Mouse (Mus musculus) kidney, postnatal 4 days (tissue): ENCODE measurements around the gene Micu2.

Experiments
- DNase-seq, 2 experiments: peaks; one replicate each; pipeline ENCODE4 v3.0.0; 2021; ENCODE audit warnings: mixed read lengths in 2 of 2

The Micu2 gene

DNA sequence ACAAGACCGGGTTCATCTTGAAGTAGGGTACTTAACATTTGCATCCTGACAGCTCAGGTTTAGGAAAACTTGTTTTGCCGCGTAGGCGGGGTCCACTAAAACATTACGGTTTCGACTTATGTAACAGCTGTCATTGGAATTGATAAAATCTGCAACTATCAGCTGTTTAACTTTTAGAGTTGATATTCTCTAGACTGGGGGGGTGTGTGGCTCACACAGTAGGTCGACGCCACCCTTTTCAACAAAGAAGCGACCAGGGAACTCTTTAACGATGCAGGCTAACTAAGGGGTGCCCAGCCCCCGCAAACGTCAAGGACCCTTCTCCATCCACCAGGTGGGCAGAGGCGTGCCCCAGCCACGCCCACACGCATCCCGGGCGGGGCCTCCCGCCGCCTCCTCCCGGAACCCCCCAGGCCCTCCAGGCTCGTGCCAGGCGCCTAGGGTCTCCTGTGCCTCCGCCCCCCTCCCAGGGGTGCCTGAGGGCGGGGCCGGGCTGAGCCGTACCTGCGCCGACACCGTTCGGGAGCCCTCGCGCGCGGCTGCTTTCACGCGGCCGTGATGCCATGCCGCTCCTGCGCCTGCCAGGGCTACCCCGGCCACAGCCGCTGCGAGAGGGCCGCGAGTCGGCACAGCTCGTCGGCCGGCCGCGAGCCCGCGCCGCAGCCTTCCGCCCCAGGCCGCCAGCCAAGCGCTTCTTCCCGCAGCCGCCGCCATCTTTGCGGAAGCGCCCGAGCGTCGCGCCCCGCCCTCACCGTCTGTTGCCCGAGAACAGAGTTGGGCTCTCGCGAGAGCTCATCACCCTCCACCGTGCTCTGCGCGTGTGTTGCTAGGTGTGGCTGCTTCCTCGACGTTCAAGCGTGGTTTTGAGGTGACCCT is at the start of gene Micu2:
Gene Micu2 (minus strand): TSS at position 737 of the 876 bp plus-strand sequence.
- peak; percentile 90 to 94 for DNase-seq

DNA sequence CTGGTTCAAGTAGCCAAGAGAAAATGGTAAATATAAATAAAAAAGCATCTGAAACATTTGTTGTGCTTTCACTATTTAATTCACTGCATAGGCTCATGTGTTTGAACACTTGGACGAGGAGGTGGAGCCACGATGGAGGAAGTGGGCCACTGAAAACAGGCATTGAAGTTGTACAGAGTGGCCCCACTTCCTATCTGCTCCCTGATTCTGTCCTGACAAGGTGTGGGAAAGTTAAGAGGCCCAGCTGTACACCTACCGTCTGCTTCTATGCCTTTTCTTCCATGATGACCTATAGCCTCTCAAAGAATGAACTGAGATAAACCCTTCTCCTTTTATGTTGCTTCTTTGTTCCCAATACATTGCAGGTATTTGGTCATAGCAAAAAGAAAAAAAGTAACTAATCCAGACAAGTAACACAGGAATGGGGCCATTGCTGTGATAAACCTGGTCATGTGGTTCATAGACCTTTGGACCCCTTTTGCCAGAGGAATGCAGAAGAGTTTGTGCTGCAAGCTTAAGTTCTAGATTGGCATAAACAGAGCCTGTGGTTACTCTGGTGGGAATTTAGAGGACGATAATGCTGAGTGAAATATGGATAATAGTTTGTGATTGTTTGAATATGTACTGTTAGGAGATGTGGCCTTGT is 47.7 kb upstream of the Micu2 start:
- DNase-seq, result no peak

DNA sequence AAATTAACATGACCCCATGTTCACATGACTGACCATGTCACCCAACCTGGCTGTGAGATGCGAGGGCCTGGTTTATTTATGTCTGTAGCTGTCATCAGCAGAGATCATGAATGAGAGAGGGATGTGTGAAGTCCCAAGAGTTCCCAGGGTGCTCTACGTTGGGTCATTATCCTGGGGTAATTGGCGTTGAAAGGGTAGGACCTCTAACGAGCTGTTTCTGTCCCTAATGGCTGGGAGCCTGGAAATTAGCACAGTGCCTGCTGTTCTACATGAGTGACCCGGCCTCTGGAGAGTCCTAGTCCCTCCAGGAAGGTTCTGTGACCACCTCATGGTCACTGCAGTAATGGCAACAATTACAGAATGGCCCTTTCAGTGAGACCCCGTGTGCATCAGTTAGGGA is 37.1 kb upstream of the Micu2 start:
- DNase-seq, result peak in 1 of 2 experiments; percentile 16

DNA sequence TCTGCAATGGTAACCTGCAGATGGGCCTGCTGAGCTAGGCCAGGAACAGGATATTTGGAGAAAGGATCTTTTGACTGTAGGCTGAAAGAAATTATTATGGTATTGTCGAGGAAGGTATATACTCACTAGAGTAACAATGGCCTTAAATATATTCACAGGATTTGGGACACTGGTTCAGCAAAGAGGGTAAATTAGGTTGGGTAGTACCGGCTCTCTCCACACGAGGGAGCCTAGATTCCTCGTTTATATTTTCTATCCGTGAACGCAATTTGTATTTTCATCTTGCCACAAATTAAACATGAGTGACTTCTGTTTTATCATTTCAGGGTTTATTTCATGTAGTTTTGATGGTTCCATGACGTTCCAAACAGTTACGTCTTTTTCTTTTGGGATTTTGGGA is 35.5 kb upstream of the Micu2 start:
- DNase-seq, result peak; percentile 79 to 81

DNA sequence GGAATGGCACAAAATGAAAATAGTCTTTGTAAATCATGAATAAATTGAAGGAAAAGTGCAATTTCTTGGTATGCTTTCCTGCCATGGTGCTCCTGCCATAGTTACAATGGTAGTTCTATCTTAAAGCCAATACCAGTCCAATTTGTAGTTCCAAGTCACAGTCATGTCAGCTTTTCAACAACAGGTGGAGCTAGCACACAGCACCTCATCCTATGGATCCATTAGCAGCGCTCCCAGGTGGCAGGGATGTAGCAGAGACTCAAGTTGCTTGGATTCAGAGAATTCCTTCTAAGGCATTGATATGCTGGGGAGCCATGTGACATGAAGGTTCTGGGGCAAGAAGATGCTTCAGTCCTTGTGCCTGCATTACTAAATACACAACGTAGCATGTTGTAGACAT is 19.8 kb upstream of the Micu2 start:
- peak; percentile 48 to 65 for DNase-seq

DNA sequence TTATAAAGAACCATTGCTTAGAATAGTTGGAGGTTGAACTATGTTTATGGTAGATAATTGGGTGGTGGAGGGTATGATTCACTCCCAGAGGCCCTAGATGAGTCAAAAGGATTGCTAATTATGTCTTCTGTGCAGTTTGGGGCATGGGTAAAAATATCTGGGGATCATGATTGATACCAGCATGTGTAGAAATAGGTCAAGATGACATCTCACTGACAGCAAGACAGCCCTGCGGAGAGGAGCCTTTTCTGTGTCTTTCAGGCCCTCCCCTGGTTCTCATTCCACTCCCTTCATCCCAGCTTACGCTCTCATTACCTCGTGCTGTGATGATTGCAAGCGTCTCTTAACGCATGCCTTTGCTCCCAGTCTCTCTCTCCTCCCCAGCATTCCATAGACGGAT is 4.8 kb upstream of the Micu2 start:
- DNase-seq, result no peak

DNA sequence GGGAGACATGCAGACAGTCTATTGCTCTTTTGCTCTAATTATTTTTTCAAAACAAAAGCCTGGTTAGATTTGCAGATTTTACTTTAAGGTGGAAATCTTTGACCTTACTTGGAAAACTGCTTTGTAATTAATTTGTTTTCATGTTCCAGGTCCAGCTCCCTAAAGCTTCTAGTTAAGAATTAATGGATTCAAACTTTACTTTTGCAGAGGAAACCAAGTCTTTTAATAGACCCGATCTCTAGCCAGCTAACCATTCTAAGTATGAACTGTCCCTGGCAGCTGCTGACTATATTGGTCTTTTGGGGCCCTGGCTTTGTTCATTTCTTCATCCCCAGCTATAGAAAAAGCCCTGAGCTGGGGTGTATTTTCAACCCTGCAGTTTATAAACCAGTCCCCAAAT is 3.1 kb upstream of the Micu2 start:
- no peak for DNase-seq

DNA sequence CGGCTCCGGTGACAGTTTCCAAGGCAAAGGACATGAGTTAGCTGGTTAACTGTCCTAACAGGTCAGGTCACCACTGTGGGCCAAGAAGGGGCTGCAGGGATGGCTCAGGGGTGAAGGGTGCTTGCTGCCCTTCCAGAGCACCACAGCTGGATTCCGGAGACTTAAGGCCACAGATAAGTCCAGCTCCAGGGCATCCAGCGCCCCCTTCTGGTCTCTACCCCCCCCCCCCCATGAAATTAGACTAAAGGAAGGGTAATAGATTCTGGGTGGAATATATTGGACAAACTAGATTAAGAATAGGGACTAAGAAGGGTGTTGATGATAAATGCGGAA is 306 bp upstream of the Micu2 start:
- DNase-seq, result no peak

DNA sequence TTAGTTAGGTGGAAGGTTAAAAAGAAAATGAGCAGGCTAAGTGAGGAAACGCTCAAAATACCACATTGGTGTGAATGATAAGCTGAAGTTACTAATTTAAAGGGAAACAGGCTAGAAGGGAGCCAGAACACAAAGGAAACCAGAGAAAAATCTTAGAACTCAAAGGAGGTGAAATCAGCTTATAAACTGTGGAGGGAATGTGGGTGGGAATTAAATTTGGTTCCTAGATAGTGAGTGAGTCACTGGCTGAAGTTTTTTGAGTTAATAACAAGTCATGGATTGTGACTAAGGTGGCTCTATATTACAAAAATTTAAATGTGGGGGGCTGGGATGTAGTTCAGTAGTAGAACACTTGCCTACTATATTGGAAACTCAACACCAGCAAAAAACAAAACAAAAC is 1.6 kb downstream of the Micu2 start:
- no peak for DNase-seq

DNA sequence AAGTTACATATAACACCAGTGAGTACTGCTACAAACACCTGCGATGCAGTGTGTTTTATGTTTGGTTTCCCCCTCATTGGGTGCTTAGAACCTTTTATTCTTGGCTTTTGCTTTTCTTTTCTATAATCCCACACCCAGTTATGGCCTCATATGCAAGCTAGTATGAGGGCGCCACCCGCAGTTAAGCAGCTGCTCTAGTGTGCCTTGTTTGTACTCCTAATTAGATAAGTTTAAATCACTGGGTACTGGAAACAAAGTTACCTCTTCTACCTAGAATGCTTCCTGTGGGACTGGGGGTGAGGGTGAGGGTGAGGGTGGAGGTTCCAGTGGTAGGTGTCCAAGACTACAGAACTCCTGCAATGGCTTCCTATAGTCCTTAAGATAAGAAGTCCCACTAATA is 2.9 kb downstream of the Micu2 start:
- DNase-seq, result no peak

DNA sequence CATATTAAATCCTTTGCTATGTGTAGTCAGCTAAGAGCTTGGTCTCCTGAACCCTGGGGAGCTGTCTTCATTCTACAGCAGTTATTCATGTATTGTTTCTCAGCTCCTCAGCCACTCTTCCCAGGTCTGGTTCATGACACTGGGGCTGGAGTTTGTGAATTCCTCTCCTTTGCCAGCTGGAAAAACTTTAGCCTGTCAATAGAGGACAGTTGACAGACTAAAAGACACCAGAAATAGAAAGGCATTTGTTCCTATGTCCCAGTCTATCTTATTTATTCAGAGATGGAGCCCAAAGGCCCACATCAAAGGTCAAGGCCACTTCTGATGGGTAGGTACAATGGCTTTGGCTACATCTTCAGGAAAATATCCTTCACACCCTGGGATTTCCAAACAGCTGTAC is 7.3 kb downstream of the Micu2 start:
- DNase-seq, result no peak

DNA sequence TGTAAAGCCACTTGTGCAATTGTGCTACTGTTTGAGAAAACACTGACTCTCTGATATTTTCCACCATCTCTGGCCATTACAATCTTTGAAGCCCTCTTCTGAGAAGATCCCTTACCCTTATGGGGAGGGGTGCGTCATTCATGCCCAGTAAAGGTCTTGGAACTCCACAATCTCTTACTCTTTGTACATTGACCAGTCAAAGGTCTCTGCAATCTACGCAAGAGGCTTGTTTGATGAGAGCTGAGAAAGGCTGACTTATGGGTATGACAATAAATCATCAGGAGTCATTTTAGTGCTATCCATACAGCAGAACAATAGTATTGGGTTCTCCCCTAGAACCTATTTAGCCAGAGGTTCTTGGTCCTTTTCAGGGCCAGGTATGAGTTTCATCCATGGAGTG is 9.9 kb downstream of the Micu2 start:
- DNase-seq, result no peak

DNA sequence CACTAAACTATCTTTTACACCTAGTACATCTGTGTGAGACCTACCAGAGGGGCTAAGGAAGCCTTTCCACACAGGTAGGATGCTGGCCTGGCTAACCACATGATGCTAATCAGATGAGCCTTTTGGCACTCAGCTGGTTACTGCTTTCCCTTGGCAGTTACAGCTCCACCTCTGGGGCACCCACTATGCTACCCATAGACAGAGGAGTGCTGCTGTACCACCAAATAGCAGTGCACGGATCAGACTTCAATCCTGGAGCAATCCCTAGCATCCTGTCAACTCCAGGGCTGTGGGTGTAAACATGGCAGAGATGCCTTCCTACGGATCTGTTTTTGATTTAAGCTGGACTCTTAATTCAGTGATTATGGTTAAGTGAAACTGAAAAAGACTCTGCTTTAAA is 13.3 kb downstream of the Micu2 start:
- DNase-seq, result no peak

DNA sequence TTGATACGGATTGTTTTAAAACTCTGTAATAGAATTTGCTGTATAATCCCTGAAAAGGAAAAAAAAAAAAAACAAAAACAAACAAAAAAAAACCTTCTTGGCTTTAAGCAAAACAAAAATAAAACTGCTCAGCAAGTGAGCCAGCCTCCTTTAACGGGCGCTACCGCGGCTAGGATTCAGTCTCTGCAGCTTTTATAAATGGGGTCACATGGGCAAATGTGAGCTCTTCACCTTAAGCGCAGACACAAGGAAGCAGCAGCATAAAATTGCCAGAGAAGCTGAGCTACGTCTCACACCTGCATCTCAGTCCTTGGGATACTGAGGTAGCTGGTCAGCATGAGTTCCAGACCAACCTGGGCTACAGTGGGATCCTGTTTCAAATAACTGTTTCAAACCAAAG is 16.6 kb downstream of the Micu2 start:
- no peak for DNase-seq

DNA sequence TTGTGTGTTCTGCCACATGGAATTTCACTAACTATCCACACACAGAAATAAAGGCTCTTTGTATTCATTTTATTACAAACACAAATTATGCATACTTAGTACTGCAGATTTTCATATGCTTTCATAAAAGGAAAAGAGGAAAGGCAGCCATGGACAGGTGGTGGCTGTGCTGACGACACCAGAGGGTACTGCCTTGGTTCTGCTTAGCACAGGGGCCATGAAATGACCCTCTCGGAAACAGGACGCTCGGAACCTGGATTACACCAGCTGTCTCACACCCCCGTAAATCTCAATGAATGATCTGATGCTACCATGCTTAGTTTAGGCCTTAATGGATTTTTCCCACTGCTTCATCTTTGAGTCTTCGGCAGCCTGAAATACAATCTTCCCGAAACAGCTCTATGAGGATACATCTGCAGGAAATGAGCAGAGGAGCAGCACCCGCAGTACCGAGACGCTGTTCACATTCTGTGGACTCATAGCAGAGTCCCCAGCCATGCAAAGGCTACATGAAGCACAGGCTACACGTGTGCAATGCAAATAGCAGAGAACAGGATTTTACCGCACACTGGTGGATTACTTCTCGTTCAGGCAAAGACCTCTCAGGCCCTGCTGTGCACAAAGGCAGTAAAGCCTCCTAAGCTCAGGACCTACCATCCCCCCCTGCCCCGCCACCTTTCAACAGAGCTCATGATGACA is 17.2 kb downstream of the Micu2 start:
- DNase-seq, result peak; percentile 20 to 33

DNA sequence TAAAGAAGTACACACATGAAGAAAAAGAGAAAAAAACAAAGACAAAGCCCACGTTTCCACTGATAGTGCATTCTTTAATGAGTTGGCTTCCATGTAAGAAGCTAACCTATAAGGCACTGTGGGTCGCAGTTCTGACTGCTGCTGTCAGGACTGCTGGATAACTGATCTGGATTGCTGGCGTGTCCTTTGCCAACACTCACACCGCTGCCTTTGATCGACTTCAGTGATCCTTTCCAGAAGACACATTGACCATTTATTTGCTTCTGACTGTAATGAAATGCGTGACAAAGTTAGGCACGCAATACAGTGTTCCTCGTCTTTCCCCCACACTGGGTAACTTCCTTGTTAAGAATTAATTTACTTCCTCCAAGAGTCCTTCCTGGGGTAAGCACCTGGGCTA is 18.3 kb downstream of the Micu2 start:
- DNase-seq, result no peak

DNA sequence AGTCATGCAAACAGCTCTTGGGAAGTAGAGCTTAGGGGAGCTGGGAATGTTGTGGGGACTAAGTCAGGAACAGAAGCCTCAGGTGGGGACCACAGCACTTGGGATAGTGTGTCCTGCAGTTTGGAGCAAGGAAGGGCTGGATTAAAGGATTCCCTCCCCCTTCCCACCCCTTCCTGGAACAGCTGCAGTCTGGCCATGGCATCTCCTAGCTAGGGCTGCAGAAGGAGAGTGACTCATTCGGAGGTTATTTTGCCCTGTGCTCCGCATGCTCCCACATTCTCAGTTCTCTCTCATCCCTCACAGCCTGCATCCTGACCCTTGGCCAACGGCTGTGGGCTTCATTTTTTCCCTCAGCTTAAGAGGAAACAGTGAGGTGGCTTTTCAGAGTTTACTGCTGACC is 18.9 kb downstream of the Micu2 start:
- DNase-seq, result peak in 1 of 2 experiments; percentile 17

DNA sequence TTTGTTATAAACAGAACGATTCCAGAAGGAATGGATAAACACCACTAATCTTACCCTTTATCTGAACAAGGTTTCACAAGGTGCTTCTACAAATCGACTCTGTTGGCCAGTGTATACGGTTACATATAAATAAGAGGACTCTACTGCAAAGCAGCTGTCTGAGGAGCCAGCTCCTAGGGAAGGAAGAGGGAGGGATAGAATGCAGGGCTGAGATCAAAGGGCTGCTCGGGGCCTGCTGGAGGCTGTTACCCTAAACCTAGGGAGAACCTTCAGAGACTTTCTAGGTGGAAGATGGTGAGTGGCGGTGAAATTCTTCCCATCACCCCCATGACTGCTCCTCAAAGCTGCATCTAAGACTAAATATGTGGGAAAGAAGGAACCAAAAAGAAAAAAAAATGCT is 20.9 kb downstream of the Micu2 start:
- no peak for DNase-seq

DNA sequence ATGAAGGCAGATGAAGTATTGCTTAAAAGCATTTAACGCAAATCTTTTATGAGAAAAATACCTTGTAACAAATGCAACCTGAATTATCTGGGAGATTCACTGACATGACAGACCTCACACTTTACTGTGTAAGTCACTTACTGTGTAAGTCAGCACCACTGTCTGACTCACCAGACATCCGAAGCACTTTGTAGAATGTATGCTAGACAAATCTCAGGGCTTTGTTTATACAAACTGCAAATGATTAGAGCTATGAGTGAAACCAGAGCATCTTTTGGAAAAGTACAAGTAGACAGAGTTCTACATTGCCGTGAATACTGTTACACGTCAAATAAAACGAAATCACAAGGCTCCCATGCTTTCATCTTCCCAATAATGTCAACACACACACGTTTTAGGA is 23.4 kb downstream of the Micu2 start:
- DNase-seq, result no peak

DNA sequence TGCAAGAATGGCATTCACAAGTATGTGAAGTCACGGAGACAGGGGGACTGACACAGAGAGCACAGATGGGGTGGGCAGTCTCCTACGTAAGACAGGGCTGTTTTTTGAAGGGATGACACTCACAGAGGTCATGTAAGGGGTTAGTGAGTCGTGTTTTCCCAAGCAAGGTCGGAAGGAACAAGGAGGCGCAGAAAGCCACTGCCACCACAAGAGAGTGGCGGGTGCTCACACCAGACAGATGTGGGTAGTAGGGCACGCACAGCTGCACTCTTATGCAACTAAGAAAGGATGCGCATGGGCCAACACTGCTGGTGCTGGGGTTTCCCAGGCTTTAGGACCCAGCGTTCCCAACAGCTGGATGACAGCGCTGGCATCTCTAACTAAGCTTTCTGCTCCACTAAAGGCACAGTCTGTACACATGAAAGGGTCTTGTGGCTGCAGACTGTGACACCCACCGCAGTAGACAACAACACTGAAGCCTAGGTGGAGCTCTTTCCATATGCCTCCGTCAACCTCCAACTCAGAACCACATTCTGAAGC is 27.0 kb downstream of the Micu2 start:
- no peak for DNase-seq

DNA sequence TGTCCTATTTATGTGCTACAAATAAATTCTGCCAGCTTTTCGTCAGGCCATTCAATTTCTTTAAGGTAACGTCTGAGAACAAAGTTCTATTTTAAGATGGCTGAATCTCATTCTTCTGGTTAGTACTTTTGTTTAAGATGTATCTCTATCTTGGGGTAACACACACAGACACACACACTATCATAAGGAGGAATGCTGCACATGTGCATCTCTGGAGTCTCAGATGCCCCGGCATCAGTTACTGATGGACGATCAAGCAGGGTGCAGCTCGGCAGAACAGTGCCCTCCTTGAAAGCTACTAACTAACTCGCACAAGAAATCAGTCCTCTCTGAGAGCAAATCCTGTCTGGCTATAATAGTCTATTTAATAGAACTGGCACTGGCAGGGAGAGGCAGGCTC is 30.2 kb downstream of the Micu2 start:
- no peak for DNase-seq

DNA sequence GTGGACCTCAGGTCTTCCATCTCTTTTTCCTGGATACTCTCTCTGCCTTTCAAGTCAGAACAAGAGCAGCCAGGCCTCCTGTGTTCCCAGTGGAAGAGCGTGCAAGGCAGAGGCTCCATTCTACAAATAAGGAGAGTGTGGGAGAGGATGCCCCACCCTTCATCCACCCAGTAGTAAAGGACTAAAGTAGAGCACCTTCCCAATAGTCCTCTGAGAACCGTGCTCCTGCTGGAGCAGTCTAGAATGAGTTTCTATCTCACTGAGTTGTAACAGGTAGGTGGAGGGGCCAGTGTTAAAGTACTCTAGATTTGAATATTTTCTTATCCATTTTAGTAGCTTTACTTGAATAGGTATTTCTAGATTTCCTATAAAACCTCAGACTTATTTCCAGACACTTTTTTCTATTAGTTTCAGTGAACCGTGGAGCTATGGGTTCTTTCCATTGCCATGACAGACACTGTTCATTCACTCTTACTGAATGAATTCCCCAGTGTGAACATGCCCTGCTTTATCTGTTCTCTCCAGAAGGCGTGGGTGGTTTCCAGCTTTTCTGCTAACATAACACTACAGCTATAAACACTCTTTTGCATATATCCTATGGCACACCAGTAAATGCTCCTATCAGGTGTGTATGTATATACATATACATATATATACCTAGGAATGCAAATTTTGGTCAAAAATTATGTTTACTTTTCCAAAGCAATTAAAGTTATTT is 31.8 kb downstream of the Micu2 start:
- DNase-seq, result no peak

DNA sequence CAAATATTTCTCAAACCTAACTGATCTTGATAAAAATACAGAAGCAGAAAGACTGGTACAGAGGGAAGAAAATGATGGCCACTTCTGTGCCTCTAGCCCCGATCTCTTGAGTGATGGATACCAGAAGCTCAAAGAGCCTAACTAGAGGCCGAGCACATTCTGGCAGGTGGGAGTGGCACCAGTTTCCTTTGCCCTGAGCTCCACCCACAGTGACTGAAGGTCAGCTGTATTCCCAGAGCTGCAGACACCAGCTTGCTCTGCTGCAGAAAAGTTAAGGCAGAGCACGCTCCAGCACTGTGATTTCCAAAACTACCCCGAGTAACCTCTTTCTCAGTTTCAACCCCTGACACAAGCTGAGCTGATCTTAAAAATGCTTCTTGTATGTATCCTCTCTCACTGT is 37.2 kb downstream of the Micu2 start:
- DNase-seq, result peak; percentile 14 to 27
